Mouse (Mus musculus): Measurements from ENCODE around the gene Hoxa4. TPM values are rescaled to one million over a fixed set of nuclear protein-coding genes. Genes with fewer than 3 reads are reported as not detected.

The Hoxa4 gene
- polyA plus RNA-seq, 1 experiment, result 2.4 TPM

DNA sequence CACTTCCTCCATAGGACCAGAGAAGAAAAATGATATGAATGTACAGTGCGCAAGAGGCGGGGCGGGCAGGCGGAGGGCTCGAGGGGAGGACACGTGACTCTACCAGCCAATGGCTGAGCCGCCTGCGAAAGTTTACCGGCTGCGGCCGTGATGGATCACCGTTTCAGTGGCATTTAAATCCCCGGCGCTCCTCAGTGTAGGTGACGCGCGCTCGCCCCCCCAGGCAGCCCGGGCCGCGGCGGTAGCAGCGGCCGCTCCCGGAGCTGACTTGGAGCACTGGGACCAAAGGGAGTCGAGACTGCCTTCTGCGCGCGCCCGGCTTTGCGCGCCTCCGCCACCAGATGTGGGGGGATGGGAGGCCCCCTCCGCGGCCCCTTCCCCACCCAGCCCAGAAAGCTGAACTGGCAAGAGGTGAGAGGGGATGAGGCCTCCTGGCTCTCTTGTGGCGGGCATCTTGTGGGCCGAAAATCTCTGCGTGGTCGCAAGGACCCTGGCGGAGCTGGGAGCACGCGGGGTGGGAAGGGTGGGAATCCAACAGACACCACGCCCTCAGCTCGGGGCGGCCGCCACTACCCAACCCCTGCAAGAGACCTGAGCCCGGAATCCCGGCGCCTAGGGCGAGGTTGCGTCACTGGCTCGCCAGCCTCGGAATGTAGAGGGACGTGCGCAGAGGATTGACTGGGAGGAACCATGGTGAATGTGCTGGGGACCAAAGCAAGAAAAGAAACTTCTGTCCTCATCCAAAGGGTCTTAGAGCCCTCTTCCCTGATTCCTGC, 33.1 kb downstream of the Hoxa4 start, which contains the start of gene Hoxa1:
TSS of gene Hoxa1 (minus strand) at position 42 of the 776 bp plus-strand sequence.
- peaks cover 33% of the 10 kb centered on the region for H3K27me3 ChIP-seq (ENCODE audit: control insufficient read depth, insufficient read depth, low read length)
- H3K27ac ChIP-seq (ENCODE audit: insufficient read depth, low read depth, low read length), result peak within 1 kb of the TSS; percentile 66
- H3K4me3 ChIP-seq (ENCODE audit: low read depth, low read length), result peak within 1 kb of the TSS; percentile 79
- under 1% methylated on average over 55 of the region's 55 CpGs for WGBS
- no peaks in the 10 kb centered on the region for H3K36me3 ChIP-seq (ENCODE audit: control insufficient read depth, insufficient read depth, low read length)
- peaks cover 5% of the 10 kb centered on the region; the same call in 1 of the 2 replicates for H3K4me1 ChIP-seq (ENCODE audit: control insufficient read depth, insufficient read depth, insufficient read length, low read length)
- no peak for TF ChIP-seq CTCF (IDR thresholded peaks at IDR 0.05; ENCODE audit: extremely low read depth, insufficient read length, insufficient replicate concordance, low read depth, low read length)
- no peak for TF ChIP-seq POLR2A (IDR thresholded peaks at IDR 0.05; ENCODE audit: low read depth, low read length)

DNA sequence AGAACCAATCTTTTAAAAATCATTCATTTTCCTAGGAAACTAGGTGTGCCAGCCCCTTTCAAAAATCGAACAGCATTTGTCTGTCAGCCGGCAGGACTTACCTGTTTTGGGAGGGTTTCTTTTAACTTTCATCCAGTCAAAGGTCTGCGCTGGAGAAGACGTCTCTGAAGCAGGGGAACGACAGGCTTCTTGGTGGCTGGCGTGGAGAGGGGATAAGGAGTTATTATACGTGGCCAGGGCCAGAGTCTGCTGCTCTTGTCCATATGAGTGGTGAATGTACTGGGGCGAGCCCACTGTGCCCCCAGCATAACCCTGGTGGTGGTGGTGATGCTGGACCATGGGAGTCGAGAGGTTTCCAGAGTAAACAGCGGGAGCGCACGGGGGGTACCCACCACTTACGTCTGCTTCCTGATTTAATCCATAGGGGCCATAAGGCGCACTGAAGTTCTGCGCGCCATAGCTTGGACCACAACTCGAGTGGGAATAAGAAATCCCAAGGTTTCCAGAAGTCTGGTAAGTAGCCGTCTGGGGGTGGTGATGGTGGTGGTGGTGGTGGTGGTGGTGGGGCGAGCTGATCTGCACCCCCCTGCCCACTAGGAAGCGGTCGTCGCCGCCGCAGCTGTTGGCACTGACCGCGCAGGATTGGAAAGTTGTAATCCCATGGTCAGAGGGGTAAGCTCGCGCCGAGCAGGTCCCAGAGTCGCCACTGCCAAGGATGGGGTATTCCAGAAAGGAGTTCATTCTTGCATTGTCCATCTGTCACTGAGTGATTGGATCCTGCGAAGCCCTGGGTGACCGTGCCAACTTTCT, 33.9 kb downstream of the Hoxa4 start:
- Histone ChIP-seq H3K4me1 (ENCODE audit: control insufficient read depth, insufficient read depth, insufficient read length, low read length) (peaks cover 5% of the 10 kb centered on the region; the same call in 1 of the 2 replicates), H3K4me3 (ENCODE audit: low read depth, low read length) (peak overlapping the region; percentile 79), H3K27me3 (ENCODE audit: control insufficient read depth, insufficient read depth, low read length) (peaks cover 40% of the 10 kb centered on the region), H3K27ac (ENCODE audit: insufficient read depth, low read depth, low read length) (no peak overlapping the region), H3K36me3 (ENCODE audit: control insufficient read depth, insufficient read depth, low read length) (no peaks in the 10 kb centered on the region)
- 7% methylated on average over 32 of the region's 32 CpGs for WGBS
- TF ChIP-seq CTCF (IDR thresholded peaks at IDR 0.05; ENCODE audit: extremely low read depth, insufficient read length, insufficient replicate concordance, low read depth, low read length) (no peak), POLR2A (IDR thresholded peaks at IDR 0.05; ENCODE audit: low read depth, low read length) (no peak)

DNA sequence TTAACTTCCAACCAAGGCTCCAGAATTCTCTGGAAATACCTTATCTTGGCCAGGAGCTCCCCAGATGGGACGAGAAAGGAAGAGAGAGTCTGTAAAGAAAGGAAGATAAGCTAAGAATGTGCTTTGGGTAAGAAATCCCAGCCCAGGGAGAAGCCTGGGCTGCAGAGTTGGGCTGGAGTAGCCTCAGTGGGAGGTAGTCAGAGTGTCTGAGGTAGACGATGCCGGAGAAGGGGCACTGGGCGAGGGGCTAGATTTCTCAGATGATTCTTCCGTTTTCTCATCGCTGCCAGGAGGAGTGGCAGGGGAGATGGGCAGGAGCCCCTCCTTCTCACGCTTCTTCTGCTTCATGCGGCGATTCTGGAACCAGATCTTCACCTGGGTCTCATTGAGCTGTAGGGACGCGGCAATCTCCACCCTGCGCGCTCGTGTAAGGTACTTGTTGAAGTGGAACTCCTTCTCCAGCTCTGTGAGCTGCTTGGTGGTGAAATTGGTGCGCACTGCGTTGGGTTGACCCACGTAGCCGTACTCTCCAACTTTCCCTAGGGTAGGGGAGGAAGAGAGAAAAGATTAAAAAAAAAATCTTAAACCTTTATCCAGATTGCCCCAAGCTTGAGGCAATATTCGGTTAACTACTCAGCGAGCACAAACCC, 34.9 kb downstream of the Hoxa4 start:
- Histone ChIP-seq H3K4me3 (ENCODE audit: low read depth, low read length) (no peak overlapping the region), H3K27me3 (ENCODE audit: control insufficient read depth, insufficient read depth, low read length) (peaks cover 45% of the 10 kb centered on the region), H3K4me1 (ENCODE audit: control insufficient read depth, insufficient read depth, insufficient read length, low read length) (peaks cover 5% of the 10 kb centered on the region; the same call in 1 of the 2 replicates), H3K36me3 (ENCODE audit: control insufficient read depth, insufficient read depth, low read length) (no peaks in the 10 kb centered on the region), H3K27ac (ENCODE audit: insufficient read depth, low read depth, low read length) (no peak overlapping the region)
- WGBS, result 36% methylated on average over 20 of the region's 20 CpGs
- TF ChIP-seq CTCF (IDR thresholded peaks at IDR 0.05; ENCODE audit: extremely low read depth, insufficient read length, insufficient replicate concordance, low read depth, low read length) (no peak), POLR2A (IDR thresholded peaks at IDR 0.05; ENCODE audit: low read depth, low read length) (no peak)

DNA sequence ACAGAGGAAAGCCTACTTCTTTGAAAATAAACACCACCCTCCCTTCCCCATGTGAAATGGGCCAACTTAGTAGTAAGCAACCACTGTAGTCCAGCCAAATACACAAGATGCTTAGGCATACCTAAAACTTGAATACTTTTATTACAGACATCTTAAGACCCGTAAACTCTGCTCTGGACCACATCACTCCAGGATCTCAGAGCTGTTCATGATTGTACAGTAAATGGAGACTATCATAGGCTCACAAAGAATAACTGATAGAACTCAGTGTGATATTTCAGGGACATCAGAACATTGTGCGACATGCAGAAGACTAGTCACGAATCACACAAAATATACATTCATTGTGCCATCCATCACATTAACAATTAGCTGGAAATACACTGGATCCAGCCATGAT, 36.1 kb downstream of the Hoxa4 start:
- no peak for TF ChIP-seq CTCF (IDR thresholded peaks at IDR 0.05; ENCODE audit: extremely low read depth, insufficient read length, insufficient replicate concordance, low read depth, low read length)
- no peak for TF ChIP-seq POLR2A (IDR thresholded peaks at IDR 0.05; ENCODE audit: low read depth, low read length)
- Histone ChIP-seq H3K4me1 (ENCODE audit: control insufficient read depth, insufficient read depth, insufficient read length, low read length) (peaks cover 1% of the 10 kb centered on the region; the same call in 1 of the 2 replicates), H3K4me3 (ENCODE audit: low read depth, low read length) (no peak overlapping the region), H3K27me3 (ENCODE audit: control insufficient read depth, insufficient read depth, low read length) (peaks cover 39% of the 10 kb centered on the region), H3K27ac (ENCODE audit: insufficient read depth, low read depth, low read length) (no peak overlapping the region), H3K36me3 (ENCODE audit: control insufficient read depth, insufficient read depth, low read length) (no peaks in the 10 kb centered on the region)
- WGBS, result 80% methylated on average over 3 of the region's 3 CpGs

DNA sequence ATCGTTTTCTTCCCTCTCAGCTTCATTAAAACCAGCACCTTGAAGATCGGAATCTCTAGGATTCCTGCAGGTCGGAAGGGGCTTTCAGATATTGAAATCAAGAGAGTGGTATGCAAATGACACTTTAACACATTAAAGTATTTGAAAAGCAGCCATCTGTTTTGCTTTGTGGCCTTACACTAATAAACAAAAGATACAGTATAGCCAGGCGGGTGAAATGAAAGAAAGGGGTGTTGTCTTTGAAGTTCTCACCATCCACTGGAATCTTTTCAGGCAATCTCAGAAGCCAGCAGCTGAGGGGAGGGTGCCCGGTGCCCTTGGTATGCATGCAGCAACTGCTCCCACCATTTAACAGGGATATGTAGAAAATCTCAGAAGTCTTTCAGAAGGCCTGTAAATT, 37.5 kb downstream of the Hoxa4 start:
- 71% methylated on average over 5 of the region's 5 CpGs for WGBS
- Histone ChIP-seq H3K4me1 (ENCODE audit: control insufficient read depth, insufficient read depth, insufficient read length, low read length) (no peaks in the 10 kb centered on the region), H3K4me3 (ENCODE audit: low read depth, low read length) (no peak overlapping the region), H3K27me3 (ENCODE audit: control insufficient read depth, insufficient read depth, low read length) (peaks cover 34% of the 10 kb centered on the region), H3K27ac (ENCODE audit: insufficient read depth, low read depth, low read length) (no peak overlapping the region), H3K36me3 (ENCODE audit: control insufficient read depth, insufficient read depth, low read length) (no peaks in the 10 kb centered on the region)
- TF ChIP-seq CTCF (IDR thresholded peaks at IDR 0.05; ENCODE audit: extremely low read depth, insufficient read length, insufficient replicate concordance, low read depth, low read length) (no peak), POLR2A (IDR thresholded peaks at IDR 0.05; ENCODE audit: low read depth, low read length) (no peak)

DNA sequence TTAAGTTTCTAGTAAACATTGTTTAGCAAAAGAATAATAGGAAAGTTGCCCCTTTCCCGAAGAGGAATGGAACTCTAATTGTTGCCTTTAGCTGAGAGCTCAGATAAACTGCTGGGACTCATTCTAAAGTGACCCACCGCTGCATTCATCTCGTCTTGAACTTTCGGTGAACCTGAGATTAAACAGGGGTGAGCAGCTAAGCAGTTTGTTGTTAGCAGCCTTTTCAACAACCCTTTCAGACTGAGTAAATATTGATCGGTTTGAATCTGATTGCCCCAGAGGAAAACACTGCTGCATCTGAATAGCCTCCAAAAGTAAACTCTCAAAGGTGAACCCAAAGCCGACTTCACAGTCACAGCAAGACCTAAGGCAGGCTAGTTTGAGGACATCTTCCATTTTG, 38.3 kb downstream of the Hoxa4 start:
- 32% methylated on average over 6 of the region's 6 CpGs for WGBS
- Histone ChIP-seq H3K4me3 (ENCODE audit: low read depth, low read length) (no peak overlapping the region), H3K27me3 (ENCODE audit: control insufficient read depth, insufficient read depth, low read length) (peaks cover 27% of the 10 kb centered on the region), H3K4me1 (ENCODE audit: control insufficient read depth, insufficient read depth, insufficient read length, low read length) (no peaks in the 10 kb centered on the region), H3K36me3 (ENCODE audit: control insufficient read depth, insufficient read depth, low read length) (no peaks in the 10 kb centered on the region), H3K27ac (ENCODE audit: insufficient read depth, low read depth, low read length) (no peak overlapping the region)
- no peak for TF ChIP-seq CTCF (IDR thresholded peaks at IDR 0.05; ENCODE audit: extremely low read depth, insufficient read length, insufficient replicate concordance, low read depth, low read length)
- TF ChIP-seq POLR2A (IDR thresholded peaks at IDR 0.05; ENCODE audit: low read depth, low read length), result no peak

Measured in small intestine, adult 2 months (tissue).